Mouse (Mus musculus) lung, postnatal 10 days (tissue): ENCODE results near the gene Prcd.
"Not testable (repeated sequence)": the region's sequence is repeated elsewhere in the genome, so short reads cannot be mapped to it uniquely, and the experiment has no call there.

Experiments used
- DNase-seq: peaks from one replicate; pipeline ENCODE4 v3.0.0; 2021

The Prcd gene

GRCm38 (mm10) chr11:116669787-116670365, 16.5 kb downstream of the Prcd start:
- no peak for DNase-seq

- no peak for DNase-seq
Measured at GRCm38 (mm10) chr11:116670386-116670785, 17.1 kb downstream of the Prcd start.

DNA sequence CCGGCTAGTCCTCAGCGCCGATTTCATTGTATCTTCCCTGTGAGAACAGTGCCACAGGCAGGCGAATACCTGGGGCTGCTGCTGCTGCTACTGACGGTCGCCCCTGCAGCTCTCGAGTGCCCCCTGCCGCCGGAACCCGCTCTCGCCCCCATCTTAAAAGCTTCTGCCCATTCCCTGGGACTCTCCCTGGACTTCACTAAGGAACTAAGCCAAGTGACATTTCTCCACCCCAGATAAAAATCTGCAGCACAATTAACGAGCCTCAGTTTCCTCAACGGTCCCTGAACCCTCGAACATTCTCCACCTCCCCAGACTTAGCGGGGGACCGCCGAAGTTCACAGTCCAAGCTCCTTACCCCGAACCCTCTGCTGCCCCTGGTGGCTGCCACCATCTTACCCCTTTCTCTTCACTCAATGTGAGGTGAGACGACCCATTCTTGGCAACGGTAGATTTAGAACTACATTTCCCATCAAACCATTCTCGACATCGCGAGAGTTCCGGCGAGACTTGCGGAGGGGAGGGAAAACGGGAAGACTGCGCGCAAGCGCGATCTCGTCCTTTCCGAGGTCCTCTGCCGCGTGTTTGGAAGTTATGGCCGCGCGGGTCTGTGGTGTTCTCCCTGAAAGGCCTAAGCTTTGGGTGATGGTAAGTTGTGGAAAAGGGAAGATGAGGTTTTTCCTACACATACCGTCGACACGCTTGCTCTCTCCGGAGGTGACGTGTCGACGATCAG, 17.9 kb downstream of the Prcd start:
- peak; percentile 98 for DNase-seq

GRCm38 (mm10) chr11:116671845-116672434, 18.6 kb downstream of the Prcd start:
- no peak for DNase-seq

DNA sequence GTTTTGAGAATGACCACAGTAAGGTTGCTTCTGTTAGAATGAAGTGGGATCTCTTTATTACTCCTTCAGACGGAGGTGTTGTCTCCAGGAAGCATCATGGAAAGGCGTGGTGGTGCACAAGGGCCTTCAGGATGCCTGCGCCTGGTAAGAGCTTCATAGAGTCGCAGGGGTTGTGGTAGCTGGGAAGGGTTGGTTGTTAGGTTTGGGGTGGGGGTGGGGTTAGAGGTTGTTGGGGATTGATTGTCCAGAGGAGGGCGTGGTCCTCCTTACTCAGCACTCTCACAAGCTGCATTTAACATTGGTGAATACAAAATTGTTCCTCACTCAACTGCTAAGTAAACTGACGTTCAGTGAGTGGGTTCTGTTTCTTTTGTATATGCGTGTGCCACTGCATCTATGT, 19.3 kb downstream of the Prcd start:
- no peak for DNase-seq

DNA sequence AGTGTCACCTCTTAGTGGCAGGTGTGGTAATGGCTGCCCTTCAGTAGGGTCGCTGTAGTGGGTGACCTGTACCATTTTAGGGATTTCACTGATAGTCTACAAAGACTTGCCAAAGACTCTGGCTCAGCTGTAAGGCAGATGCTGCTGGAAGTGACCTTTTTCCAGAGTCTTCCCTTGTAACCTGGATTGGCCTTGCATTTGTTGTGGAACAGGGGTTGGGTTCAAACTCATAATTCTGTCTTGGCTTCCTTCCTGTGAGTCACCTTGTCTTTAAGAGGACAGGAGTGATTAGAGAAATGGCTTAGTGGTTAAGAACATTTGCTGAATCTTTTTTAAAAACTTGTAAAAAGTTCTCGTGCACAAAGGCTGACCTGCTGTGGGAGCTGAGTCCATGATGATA, 20.1 kb downstream of the Prcd start:
- DNase-seq: no peak

DNA sequence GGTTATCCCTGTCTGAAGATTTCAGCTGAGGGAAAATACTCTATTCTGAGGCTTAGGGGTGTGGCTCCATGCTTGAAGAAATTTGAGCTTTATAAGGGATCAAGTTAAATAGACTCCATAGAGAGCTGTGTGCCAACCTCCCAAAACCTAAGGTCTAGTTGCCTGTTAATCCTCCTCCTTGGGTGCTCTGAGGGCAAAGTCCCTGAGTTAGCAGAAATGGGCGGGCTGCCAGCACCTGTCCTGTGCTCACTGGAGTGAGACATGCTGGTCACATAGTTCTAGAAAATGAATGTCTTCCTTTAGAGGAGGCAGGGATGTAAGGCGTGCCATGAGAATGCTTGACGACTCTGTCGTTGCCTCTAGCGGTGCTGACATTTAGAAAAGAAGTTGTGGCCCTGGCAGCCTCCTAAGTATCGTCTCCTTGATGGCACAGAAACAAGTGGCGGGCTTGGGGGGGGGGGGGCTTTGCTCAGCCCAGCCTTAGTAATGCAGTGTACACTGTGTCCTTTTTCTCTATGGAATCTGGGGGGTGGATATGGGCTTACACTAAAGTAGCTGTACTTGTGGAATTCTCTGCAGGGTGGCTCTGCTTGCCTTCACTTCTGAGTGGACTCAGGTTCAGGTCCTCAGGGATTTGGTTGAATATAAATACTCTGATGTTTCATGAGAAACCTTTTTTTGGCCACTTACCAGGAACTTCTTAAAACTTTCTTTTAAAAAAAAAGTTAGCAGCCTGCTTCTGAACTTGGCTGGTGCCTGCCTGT, 21.5 kb downstream of the Prcd start:
- no peak for DNase-seq

DNA sequence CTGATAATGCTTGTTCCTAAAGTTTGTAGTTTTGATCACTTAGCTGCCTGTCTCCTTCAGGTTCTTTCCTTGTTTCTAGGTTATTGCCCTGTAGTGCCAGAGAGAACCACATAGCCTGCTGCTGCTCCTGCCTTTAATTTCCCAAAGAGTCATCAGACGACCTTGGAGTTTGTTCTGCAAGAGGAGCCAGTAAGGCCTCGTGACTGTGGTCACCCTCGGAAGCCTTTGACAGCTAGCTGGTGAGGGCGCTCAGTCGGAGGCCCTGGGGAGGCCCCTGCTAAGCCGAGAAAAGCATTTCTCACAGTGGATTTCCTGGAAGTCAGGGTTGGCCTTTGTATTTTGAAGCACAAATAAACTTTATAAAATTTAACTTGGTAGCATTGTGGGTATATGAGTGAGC, 22.1 kb downstream of the Prcd start:
- DNase-seq: not testable (repeated sequence)

DNA sequence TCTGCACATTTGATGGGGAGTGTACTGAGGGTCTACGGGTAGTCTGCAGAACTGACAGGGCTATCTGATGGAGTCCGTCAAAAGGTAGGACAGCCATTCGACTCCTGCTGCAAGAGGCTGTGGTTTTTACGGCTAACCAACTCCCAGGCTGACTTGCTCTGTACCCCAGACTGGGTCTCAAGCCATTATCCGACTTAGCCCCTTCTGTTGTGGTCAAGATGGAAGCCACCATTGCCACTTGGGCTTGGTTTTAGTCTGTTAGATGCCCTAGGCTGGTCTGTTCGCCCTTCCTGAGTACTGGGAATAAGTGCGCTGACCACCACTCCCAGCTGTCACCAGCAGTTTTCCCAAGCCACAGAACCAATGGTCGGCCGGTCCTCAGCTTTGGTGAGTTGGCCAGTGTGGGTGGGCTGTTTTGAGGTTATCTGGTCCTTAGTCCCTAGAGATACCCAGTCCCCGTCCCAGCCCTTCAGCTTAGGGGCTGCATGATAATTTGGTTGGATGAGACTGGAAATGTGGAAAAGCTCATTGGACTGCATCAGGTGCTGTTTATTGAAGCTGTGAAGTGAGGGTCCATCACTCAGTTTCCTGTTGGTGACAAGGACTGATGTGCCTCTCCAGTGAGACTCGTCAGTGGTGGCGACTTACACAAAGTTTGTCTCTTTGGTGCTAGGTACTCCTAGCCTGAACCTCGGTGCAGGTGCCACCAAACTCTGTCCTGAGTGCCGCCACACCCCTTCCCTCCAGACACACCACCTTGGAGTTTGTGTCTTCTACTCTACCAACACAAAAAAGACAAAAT, 23.0 kb downstream of the Prcd start:
- DNase-seq: no peak

DNA sequence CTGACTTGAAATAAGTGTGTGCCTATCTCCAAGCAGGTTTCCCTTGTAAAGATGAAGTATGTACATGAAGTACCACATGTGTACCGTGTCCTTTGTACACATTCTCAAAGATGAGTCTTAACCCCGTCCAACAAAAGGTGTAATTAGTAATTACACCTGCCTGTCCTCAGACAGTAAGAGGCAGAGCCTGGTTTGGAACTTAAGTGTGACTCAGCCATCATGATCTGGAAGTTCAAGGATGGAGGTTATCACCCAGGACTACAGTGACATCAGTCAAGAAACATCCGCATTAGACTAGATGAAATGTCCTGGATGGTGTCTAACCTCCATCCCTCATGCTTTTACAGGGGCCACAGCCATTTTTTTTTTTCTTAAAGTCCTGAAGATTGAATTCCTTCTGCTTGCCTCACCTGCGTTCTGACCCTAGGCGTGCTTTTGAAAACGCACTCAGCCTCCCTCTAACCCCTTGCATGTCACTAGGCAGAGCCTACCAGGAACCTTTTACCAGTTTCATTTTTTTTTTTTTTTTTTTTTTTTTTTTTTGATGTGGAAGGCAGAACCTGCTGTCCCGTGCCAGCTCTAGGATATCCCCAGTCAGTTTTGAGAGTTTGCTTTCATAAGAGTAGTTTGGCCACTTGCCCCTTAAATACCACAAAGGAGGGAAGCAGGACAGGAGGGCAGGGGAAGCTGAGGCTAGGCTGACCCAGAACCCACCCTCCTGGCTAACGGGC, 24.5 kb downstream of the Prcd start:
- DNase-seq: no peak

DNA sequence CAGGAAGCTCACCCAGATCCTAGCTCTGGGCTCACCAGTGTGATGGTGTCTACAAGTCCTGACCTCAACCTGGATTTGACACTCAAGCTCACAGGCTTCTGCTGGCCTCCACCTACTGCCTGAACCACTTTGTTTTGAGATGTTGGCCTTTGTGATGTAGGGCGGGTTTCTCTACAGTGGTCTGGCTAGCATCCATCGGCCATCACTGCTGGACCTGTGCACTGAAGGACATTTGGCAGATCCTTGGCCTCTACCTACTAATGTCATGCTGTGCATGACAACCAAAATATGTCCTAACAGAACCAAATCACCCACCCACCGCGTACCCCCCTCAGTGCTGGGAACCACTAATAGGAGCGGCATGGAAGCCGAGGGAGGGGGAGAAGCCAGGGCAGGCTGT, 25.8 kb downstream of the Prcd start:
- DNase-seq: no peak

GRCm38 (mm10) chr11:116680321-116681091, 27.2 kb downstream of the Prcd start:
- no peak for DNase-seq

DNA sequence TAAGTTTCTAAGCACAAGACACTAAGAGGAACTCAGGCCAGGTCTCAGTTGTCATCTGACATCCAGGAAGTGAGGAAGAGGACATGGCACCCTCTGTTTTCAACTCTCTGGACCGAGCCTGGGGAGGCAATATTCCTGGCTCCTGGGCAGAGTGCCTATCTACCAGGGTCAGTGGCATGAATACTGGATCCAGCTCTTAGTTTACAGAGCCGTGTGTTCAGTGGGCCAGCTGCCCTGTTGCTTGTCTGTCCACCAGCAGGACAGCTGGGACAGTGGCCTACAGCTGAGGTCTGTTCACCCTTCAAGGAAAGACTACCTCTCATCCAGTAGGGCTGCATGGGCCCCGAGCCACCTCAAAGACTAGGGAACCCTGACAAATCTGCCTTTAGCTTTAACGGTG, 27.8 kb downstream of the Prcd start:
- no peak for DNase-seq

- DNase-seq: no peak
Measured at GRCm38 (mm10) chr11:116682501-116683144, 29.3 kb downstream of the Prcd start.

- no peak for DNase-seq
Measured at GRCm38 (mm10) chr11:116683777-116684176, 30.4 kb downstream of the Prcd start.

GRCm38 (mm10) chr11:116685729-116686128, 32.4 kb downstream of the Prcd start:
- no peak for DNase-seq

- no peak for DNase-seq
Measured at GRCm38 (mm10) chr11:116687897-116688296, 34.6 kb downstream of the Prcd start.

DNA sequence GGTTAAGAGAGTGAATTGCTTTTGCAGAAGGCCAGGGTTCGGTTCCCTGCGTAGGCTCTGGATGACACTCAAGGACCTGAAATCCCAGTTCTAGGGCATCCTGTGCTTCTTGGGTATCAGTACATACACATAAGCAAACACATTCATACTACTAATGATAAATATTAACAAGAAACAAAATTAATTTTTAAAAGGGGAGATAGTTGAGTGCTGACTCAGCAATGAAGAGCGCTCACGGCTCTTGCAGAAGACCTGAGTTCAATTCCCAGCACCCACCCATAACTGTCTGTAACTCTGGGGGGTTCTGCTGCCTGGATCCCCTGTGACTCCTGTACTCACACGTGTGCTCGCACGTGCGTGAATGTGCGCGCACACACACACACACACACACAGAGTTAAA, 36.3 kb downstream of the Prcd start:
- DNase-seq: no peak

DNA sequence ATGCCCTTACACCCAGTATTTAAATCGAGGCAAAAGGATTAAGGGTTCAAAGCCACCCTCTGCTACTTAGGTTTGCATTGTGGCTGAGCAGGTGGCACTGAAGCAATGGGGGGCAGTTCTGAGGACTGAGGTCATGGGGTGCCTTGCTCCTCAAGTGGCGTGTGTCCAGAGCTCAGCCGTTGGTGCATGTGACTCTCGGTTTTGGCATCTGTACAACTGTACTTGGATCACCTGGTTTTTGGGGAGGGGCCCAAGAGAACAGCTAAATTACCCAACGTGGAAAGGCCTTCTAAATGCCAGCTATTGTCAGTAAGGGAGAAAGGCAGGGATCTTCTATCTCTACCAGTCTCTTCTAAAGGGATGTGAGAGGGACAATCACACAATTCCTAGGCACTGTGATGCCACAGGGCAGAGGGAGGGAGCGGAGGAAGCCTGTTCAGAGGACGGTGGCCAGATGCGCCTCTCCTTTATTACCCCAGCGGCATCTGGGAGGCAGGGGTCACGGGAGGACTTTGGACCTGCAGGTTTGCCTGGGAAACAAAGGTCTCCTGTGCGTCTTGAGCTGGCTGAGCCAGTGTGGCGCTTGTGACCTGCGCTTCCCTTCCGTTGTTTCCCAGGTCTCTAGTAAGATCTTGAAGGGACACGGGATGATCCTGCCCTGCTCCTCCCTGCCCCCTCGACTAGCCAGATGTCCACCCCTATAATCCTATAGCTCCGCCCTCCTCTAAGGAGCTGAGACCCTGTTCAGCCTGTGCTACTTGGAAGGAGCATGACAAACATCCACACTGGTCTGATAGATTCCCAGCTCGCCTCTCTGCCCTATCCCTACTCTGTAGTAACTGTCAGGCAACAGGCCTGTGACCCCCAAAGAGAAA, 37.6 kb downstream of the Prcd start:
- no peak for DNase-seq

DNA sequence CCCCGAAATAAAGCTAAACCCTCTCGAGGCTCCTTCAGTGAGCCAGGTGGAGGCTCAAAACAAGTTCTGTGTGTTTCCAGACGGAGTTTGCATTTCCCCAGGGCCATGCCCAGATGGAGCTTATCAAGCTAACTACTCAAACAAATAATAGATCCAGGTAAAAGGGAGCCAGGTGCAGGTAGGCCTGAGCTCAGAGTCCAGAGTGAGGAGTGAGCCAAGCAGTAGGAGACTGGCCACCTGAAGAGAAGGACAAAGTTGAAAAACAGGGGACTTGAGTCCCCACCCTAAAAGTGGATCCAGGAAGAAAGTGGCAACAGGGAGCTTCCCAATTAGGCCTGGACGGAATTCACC, 40.5 kb downstream of the Prcd start:
- no peak for DNase-seq
